Mouse (Mus musculus) ovary, postnatal 36 days (tissue): Measurements from ENCODE around the gene Pik3r6.
A peak's percentile ranks its signal among the peaks of the same experiment; 100 is the strongest.

Experiments used
- DNase-seq: peaks from one replicate; pipeline ENCODE4 v3.0.0; 2022; ENCODE audit warnings: low spot score, mixed read lengths

Pik3r6 gene

DNA sequence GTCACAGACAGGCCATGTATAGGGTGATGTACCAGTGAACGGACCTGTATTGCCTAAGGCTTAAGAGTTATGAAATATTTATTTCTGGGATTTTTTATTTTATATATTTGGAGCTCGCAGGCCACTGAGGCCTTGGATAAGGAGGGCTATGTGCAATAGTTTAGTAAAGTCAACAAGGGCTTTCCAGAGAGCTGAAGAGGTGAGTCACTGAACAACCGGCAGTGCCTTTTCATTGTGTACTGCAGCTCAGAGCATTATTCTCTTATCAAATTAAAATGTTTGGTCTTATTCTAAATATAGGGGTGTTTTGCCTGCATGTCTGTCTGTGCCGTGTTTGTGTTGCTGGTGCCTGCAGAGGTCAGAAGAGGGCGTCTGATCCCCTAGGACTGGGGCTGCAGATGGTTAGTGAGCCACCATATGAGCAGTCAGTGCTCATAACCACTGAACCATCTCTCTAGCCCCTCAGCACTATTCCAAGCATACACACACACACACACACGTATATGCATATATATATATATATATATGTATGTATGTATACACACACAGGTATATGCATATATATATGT is 14.5 kb upstream of the Pik3r6 start:
- no peak for DNase-seq

- no peak for DNase-seq
These were observed 13.6 kb upstream of the Pik3r6 start for GRCm38 (mm10) chr11:68489236-68489635.

DNA sequence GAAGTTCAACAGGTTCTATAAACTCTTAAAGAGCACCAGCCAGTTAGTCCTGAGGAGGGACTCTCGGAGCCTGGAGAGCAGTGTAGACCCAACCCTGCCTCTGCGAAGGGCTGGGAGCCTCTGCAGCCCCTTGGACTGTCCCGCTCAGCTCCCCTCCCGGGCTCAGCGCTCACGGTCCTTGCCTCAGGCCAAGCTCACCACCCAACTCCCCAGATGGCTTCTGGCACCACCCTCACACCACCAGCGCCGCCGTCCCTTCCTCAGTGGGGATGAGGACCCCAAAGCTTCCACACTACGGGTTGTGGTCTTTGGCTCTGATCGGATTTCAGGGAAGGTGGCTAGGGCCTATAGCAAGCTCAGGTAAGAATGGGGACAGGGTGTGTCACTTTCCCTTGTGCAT is 10.2 kb upstream of the Pik3r6 start:
- DNase-seq, result no peak

GRCm38 (mm10) chr11:68493760-68494159 is 9.1 kb upstream of the Pik3r6 start:
- DNase-seq, result no peak

DNA sequence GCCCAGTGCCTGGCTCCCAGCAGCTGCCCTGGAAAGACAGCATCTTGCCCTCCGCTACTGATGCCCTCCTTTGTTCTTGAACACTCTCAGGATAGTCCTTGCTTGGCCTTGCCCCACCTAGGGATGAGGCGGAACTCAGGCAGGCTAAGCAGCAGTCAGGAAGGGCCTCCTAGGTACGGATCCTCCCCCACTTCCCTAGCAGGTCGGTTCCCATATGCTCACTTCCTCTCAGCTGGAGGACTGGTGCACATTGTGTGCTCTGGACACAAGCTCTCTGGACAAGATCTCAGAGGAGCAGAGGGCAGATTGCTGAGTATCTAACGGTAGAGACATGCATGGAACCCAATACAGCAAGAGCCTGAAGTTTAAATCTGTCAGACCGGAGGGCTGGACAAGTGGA is 5.7 kb upstream of the Pik3r6 start:
- no peak for DNase-seq

DNA sequence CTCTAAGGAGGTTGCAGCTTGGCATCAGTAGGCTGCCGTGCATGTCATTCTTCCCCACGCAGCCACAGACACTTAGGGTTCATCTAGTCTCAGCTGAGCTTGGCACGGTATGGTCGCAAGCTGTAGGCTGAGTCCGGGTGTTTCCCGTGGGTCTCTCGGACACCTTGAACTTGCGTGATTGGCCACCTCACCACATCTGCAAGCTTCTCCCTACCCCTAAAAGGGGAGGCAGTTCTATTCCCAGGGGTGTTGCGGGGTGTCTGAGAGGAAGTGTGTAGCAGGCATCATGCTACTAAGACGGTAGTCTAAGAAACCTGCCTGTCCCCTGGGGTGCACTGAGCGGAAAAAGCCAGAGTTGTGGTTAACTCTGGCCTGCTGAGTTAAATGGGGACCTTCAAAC is 4.3 kb upstream of the Pik3r6 start:
- DNase-seq, result no peak

DNA sequence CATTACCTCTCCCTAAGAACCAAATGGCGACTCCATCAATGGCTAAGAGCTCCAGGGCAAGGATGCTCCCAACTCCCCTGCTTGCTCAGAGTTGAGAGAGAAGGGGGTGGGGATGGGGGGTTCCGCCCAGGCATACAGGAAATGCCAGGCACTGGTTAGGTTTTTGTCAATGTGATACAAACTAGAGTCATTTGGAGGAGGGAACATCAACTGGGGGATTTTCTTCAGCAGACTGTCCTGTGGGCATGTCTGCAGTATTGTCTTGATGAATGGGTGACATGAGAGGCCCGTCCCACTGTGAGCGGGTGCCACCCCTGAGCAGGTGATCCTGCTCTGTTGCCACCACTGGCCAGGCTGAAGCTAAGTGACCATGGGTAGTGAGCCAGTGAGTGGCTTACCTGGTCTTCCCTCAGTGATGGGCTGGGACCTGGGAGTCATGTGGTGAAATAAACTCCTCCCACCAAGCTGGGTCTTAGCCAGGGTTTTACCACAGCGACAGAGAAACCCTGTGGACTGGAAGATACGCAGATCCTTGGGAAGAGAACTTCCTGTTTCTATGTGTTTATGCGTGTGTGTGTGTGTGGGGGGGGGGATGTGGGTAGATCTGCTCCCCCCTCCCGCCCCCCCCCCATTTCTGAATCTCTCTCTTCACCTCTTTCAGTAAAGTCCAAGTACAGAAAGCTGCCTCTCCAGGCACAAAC is 3.7 kb upstream of the Pik3r6 start:
- DNase-seq, result no peak

DNA sequence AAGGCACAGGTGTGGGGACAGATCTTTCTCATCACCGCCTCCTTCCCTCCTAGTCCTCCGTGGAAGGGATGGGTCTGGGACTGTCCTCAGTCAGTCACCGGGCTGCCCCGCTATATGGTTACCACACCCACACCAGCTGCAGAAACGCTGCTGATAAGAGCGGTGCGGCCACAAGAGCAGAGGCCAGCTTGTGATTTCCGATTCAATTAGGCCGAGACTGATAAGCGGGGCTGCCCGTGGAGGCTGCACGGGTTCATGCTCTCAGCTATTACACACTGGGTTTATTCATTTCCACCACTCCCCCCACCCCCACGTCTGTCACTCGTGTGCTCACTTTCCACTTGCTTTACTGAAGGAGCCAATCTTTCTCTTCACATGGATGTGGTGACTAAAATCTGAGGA is 1.9 kb upstream of the Pik3r6 start:
- no peak for DNase-seq

- no peak for DNase-seq
These were observed 411 bp upstream of the Pik3r6 start for GRCm38 (mm10) chr11:68502408-68502807.

DNA sequence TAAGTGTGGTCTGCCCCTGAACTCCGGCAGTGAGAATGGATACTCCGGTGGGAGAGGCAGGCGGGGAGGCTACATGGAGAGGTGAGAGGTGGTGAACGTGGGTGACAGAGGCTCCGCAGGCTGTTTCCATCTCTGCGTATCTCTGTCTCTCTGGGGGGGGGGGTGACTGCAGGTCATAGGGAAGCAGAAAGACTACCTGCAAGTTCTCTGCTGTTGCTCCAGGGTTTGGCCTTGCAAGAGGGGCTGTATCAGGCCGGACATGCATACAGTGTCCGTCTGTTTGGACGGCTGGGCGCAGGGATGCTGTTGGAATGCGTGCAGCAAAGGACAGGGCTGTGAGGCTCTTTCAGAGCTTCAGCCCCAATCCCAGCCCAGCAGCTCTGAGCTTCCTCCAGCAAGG is 2.1 kb downstream of the Pik3r6 start:
- no peak for DNase-seq

- DNase-seq, result no peak
These were observed 4.4 kb downstream of the Pik3r6 start for GRCm38 (mm10) chr11:68507246-68507645.

- DNase-seq, result no peak
These were observed 5.8 kb downstream of the Pik3r6 start for GRCm38 (mm10) chr11:68508619-68509018.

DNA sequence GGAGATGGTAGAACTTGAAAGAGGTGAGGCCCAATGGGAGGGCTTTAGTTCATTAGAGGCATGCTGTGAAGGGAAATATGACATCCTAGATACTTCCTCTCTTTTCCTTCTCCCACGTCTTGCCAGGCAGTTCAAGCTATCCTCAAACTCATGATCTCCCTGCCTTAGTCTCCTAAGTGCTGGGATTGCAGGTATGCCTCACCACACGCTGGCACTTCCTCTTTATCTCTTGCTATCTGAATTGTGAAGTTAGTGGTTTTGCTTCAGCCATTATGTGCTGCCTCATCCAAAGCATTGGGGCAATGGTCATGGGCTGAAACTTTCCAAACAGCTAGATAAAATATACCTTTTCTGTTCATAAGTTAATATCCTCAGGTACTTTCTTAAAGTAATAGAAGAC is 6.4 kb downstream of the Pik3r6 start:
- no peak for DNase-seq

DNA sequence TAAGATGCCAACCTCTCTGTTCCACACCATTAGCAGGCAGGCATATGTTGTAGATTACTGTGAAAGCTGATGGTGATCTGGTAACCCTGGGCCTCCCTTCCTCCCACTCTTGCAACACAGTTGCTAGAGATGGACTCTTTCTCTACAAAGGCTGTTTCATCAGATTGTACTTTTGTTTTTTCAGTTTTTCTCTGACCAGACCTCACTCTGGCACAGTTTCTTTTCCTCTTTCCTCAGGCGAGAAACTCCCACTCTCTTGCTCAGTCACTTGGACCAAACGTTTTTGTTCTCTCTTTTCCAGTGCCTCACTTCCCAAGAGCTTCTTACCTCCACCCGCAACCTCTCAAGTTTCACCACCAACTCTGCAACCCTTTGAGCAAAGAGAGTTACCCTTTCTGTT is 11.2 kb downstream of the Pik3r6 start:
- no peak for DNase-seq

DNA sequence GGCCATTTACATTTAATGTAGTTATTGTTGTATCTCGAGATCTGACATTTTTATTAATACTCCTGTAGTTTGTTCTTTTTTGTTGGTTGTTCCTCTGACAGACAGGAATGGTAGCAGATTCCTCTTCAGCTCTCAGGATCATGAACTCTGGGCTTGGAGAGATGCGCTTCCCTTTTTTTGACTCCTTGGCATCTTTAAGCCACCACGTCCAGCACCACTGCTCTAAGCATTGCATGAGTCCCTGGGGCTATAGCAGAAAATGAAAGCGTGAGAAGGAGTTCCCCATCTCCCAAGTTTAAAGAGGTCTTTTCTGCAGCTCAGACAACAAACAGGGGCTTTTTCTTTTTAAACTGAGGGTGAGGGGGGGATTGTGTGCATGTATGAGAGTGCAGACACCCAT is 16.5 kb downstream of the Pik3r6 start:
- DNase-seq, result no peak

DNA sequence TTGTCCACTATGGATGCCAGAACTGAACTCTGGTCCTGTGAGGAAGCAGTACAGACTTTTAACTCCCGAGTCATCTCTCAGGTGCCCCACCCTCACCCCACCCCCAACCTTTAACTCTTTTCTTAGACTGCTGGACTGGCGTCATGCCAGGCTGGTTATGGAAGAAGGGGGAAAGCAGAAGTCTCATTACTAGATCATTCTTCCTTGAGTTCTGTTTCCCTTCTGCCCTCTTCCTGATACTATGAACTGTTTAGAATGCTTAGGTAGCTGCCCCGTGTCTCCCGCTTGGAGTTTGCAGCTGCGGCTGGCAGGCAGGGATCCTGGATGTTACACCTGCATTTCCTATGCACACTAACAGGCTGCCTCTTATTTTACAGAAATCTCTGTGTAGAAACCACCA is 17.0 kb downstream of the Pik3r6 start:
- DNase-seq, result no peak

DNA sequence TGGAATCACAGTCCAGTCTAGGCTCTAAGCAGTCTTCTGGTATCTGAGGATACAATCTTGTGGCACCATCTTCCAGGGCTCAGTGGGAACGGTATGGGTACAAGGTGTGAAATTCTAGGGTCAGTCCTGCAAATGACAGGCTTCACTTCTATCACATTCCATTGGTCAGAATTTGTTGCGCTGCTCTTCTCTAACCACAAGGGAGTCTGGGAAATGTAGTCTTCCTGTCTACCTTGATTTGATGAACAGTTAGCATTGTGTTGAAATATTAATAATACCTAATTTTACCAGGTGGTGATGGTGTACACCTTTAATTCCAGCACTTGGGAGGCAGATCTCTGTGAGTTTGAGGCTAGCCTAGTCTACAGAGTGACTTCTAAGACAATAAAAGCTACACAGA is 17.6 kb downstream of the Pik3r6 start:
- DNase-seq, result no peak

DNA sequence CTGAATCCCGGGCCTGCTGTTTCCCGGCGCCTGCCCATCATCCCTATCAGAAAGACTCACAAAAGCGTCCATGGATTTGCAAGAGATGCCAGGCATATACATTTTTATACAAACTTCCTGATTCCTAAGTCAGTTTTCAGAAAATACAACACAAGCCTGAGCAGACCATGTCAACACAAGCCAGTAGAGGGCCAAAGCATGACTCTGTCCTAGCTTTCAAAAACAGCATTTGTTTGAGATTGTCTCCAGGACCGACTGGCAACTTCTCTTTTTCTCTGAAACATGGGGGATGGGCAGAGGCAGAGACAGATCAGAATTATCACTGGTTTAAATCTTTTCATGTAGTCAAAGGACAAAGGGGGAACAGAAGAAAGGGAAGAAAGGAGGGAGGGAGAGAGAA is 18.5 kb downstream of the Pik3r6 start:
- no peak for DNase-seq

DNA sequence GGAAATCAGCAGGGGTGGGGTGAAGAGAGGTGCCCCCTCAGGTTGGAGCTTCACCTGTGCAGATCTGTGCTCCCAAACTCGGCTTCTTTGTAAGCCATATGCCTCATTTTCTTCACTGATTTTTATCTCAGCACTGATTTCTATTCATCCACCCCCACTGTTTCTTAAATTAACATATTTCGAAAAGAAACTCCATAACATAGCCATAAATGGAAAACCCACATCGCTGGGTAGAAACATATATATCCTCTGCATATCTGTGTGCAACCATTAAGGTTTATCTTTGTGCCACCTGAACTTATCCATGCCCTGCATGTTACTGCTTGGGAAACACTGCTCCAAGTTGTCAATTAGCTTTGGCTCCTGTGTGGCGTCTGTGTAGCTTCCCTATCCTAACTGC is 23.6 kb downstream of the Pik3r6 start:
- DNase-seq, result no peak

DNA sequence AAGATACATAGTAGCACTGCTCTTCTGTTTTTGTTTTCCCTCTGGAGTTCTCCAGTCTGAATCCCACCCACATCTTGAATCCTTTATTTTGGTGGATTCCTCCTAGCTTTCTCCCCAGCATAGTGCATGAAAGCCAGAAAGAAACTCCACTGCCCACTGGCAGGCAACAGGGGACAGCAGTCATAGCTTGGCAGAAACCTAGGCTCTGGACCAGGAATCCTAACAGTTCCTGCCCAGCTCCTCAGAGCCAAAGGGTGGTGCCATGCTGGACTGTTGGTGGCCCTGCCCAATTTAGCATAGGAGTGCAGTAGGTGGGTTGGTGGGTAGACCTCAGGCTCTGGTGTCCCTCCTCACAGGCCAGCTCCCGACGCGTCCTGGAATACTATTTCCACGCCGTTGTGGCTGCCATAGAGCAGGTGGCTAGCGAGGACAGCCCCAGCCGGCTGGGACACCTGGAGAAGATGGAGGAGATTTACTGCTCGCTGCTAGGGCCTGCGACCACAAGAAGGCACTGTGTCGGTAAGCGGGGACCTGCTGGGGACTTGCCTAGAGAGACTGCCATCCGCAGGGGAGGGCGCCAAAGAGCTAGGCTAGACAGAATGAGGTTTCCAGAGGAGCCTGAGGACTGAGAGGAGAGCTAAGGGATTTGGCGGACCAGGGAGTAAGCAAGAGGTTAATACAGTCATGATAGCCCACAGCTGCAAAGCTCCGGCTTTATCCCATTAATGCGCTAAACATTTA is 28.4 kb downstream of the Pik3r6 start:
- DNase-seq, result peak; percentile 59

DNA sequence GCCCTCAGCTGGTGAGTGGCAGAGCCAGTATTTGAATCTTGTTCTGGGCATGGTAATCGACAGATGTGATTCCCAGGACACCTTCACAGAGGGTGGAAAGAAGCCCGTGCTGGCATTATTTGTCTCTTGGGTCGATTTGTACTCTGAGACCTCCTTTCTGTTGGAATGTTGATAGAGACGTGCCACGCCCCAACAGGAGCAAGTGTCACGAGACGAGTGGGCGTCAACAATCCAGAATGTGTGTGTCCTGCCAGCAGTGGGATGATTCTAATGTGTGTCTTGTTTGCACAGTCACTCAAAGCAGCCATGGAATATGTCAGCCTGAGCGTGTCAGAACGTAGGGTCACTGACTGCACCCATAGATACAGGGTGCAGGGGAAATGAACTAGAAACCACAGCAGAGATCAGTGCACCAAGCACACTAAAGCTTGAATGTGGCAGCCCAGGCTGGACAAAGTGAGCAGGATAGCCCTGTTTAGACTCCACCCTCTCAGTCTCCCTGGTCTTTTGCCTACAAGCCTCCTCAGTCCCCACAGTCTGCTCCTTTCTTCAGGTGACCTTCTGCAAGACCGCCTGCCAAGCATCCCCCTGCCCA is 29.2 kb downstream of the Pik3r6 start:
- no peak for DNase-seq

DNA sequence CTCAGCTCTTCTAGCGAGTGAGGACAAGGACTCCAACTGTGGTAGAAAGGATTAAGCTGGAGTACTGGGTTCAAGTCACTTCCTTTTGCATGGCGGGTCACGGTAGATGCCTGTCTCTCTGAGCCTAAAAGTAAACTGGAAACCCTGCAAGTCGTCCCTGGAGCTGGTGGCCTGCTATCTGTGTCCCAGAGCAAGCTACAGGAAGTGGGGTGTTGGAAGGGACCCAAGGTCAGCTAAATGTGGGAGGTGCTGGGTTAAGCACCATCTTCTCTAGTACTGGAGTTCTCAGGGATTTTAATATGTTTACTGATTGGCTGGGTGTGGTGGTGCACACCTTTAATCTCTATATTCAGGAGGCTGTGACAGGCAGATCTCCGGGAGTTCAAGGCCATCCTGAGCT is 30.0 kb downstream of the Pik3r6 start:
- no peak for DNase-seq

GRCm38 (mm10) chr11:68533971-68534475 is 31.2 kb downstream of the Pik3r6 start:
- DNase-seq, result no peak
